Mouse (Mus musculus): ENCODE data around the gene Galt.

Galt gene

GRCm38 (mm10) chr4:41754797-41755337 lies at the start of gene Galt:
Gene Galt, plus strand, starts transcription at chr4:41755228.
- peak; percentile 36 for ATAC-seq (ENCODE audit: low TSS enrichment)

GRCm38 (mm10) chr4:41705922-41706754 lies 48.9 kb upstream of the Galt start:
- no peak for ATAC-seq (ENCODE audit: low TSS enrichment)

GRCm38 (mm10) chr4:41707011-41707535 lies 48.0 kb upstream of the Galt start:
- ATAC-seq (ENCODE audit: low TSS enrichment), result peak; percentile 72

- ATAC-seq (ENCODE audit: low TSS enrichment), result 0 out of 2 replicates have a peak, but pooled peaks have one; percentile 21
Observed at GRCm38 (mm10) chr4:41708192-41708745, 46.8 kb upstream of the Galt start.

DNA sequence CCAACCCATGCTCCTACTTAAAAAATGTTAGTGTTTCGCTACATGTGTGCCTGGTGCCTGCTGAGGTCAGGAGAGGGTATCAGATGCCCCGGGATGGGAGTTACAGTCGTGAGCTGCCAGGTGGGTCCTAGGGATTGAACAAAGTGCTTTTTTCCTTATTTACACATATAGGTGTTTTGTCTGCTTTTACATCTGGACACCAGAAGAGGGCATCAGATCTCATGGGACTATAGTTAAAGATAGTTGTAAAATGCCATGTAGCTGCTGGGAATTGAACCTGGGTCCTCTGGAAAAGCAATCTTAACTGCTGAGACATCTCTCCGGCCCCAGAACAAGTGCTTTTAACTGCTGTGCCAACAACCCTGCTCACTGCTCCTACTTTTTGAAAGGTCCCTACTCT lies 44.8 kb upstream of the Galt start:
- ATAC-seq (ENCODE audit: low TSS enrichment), result no peak

DNA sequence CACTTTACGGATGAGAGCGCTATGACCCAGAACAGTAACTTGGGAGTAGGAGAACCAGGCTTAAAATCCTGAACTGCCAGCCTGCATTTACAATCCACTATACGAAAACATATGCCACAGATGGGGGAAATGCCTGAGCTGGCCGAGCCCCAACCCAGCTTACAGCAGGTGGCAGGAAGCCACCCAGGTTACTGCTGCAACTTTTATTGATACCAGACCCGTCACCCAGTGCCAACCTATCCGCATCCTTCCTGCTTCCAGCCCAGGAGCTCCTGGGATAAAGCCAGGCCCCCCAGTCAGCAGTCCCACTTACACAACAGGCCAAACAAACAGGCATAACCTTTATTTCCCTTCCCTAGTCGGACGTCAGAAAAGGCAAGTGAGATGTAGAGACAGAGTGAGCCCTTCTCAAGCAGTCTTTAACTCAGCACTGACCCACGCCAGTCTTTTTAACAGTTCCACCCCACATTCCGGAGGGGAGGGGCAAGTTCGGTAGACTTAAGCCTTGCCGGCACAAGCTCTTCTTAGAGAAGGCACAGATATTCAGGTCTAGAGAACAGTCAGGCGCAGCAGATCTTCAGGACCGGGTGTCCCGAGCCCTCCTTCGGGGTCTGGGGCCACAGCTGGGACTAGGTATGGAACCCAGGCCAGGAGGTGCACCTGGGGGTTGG lies 43.2 kb upstream of the Galt start:
- no peak for ATAC-seq (ENCODE audit: low TSS enrichment)

DNA sequence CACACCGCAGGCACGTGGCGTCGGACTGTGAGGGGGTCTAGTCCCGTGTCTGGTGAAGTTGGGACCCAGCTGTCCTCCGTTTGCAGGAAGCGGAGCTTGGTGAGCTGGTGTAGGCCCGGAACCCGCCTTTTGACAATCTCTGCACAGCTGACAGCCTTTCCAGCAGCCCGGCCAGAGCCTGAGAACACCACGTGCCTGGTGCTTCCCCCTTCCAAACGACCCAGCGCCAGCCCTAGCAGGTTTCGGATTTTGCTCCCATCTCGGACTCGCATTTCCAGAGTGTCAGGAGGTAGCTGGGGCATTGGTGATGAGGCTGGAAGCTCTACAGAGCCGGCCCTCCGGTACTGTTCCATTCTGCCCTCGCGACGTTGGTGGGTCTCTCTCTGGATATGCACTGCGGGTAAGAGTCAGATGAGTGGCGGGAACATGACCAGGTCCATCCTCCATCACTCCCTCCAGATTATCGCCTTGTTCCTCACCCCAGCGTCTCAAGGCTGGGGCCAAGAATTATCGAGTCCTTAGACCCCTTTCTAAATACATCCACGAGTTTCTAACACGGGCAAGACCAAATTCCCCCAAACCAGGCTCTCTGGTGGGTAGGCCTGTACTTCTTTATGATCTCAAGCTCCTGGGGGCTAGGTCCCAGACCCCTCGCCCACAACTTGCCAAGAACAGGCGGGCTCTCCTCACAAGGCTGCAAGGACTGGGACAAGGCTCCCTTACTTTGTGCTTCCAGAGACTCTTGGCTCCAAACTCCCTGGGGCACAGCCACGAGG lies 42.4 kb upstream of the Galt start:
- ATAC-seq (ENCODE audit: low TSS enrichment), result peak; percentile 0; the same call in 1 of the 2 replicates

DNA sequence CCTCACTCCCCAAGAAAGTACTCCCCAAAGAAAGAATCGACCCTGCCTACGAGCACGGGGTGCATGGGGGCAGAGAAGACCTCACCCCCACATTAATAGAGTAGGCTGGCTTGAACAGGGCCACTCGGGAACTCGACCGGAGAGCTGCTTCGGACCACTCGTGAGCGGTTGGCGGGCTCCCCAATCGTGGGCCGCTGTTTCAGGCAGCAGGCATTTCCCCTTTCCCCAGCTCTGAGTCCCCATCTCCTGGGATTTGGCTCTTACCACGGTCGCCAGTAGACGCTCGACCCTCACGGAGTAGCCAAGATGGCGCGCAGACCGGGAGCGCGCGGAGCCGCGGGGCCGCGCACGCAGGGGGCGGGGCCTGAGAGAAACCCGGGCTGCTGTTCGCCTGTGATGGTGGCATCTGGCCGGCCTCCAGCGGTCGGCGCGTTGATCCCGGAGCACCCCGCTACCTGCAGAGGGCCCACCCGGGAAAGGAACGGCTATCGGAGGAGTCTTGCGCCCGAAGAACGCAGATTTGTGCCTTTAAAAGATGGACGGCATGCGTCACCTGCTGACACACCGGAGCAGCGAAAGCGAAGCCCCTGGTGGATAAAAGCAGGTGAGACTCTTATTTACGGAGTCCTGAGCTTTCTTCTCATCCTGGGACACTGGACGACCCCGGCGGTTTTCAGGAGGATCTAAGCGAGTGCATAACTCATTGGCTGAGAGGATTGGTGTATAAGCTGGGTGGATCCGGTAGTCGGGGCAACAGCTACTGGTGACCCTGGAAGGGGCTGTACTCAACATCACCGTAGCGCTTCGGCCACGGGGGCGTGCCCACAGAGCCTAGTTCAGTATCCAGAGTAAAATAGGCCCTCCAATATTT lies 41.6 kb upstream of the Galt start, which contains the start of gene Rpp25l:
Gene Rpp25l, minus strand, starts transcription at position 338 of the 871 bp plus-strand sequence.
- ATAC-seq (ENCODE audit: low TSS enrichment), result peak; percentile 35

DNA sequence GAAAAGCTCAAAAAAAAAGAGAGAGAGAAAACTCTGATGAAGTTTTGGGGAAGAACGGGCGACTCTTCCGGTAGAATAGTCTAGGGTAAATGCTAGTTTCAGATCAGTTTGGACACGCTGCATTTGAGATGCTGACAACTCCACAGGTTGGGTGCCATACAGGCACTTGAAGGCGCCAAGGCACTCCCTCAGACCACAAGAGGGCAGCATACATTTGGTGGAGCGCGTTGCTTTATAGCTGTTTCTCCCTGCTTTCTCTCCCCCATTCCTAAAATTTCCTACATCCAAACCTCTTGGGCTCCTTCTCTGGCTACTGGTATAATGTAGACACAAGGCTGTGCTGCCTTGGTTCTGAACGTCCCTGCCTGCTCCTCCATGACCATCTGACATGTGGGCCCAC lies 40.8 kb upstream of the Galt start:
- ATAC-seq (ENCODE audit: low TSS enrichment), result peak; percentile 55

DNA sequence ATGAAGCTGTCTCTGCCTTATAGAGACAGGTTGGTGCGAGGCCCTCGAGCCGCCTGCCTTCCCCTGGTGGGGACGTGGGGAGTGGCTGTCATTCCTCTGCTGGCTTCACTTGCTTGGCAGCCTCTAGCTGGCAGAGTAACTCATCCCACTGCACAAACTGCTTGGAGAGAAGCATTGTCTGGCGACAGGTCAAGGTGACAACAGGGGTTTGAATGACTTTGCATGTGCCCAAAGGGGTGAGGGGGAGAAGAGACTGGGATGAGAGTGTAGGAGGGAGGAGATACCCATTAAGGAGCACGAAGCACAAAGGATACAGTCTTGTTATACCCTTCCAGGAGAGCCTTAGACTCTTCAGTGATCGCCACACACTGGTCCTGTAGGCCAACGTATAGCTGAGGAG lies 39.9 kb upstream of the Galt start:
- no peak for ATAC-seq (ENCODE audit: low TSS enrichment)

GRCm38 (mm10) chr4:41715596-41715995 lies 39.4 kb upstream of the Galt start:
- ATAC-seq (ENCODE audit: low TSS enrichment), result no peak

DNA sequence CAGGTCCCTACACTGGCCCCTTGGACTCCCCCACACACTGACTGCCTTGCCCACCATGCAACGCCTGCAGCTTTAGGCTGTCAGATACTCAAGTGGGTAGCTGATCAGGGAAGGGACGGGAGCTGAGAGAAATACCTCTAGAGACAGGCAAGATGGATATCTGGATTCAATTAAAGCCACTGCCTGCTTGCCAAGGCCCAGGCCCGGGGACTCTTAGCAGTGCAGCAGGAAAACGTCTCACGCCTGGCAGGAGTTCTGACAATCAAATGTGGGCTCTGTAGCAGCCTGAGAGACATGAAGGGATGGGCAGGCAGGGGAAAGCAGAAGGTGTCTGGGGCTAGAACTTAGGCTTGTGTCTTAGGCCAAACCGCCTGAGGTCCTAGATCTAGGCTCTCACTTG lies 38.2 kb upstream of the Galt start:
- ATAC-seq (ENCODE audit: low TSS enrichment), result no peak

GRCm38 (mm10) chr4:41722918-41723351 lies 32.1 kb upstream of the Galt start, which contains the start of gene Dctn3:
Gene Dctn3, minus strand, starts transcription at chr4:41723170.
- ATAC-seq (ENCODE audit: low TSS enrichment), result peak; percentile 97

GRCm38 (mm10) chr4:41726826-41727621 lies 28.0 kb upstream of the Galt start:
- ATAC-seq (ENCODE audit: low TSS enrichment), result peak; percentile 42; the same call in 1 of the 2 replicates

DNA sequence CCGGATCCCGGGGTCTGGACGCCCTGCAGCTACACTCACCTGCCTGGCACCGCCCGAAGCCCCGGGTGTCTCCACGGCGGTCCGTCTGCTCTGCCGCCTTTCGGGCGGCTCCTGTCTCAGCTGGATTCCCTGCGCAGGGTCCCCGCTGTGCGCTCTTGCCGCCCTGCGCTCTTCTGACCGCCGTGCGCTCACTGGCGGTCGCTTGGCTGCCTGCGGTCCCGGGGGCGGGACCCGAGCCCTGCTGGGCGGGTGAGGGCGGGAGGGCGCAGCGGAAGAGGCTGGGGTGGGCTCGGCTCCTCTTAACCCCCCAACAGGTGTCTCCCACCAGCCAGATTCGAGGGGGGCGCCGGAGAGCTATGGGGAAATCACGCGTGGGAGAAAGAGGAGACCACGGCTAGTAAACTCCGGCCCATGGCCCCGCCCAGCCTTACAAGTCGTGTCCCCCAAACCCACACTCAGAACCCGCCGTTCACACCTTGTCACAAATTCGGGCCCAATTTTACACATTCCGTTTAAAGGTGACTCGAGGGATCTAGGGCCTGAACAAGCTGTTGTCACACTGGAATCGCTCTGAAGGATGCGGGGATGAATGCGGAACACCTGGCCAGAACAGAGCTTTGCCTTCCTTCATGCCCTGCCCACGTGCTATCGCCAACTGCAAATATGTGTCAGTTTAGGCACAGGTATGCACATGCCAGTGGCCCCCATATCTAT lies 23.8 kb upstream of the Galt start, which contains the start of gene Arid3c:
Gene Arid3c, minus strand, starts transcription at position 91 of the 714 bp plus-strand sequence.
- no peak for ATAC-seq (ENCODE audit: low TSS enrichment)

GRCm38 (mm10) chr4:41737602-41738255 lies 17.3 kb upstream of the Galt start:
- peak; percentile 62 for ATAC-seq (ENCODE audit: low TSS enrichment)

DNA sequence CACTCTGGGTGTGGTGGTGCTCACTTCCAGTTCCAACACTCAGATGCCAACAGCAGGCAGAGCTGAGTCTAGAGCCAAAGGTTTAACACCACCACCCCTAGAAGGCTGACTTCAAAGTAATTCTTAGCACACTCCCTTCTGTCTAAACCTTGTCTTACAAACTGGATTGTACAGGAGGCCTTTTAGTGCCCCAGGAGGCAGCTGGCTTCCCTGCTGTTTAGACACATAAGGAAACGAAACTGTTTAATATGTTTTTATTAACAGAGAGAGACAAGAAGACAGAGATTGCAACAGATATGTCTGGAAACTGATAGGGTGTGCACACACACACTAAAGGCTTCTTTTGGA lies 16.8 kb upstream of the Galt start:
- no peak for ATAC-seq (ENCODE audit: low TSS enrichment)

- no peak for ATAC-seq (ENCODE audit: low TSS enrichment)
Observed at GRCm38 (mm10) chr4:41739260-41739659, 15.8 kb upstream of the Galt start.

Data from frontal cortex, adult (tissue).